In the genomic region with DNA sequence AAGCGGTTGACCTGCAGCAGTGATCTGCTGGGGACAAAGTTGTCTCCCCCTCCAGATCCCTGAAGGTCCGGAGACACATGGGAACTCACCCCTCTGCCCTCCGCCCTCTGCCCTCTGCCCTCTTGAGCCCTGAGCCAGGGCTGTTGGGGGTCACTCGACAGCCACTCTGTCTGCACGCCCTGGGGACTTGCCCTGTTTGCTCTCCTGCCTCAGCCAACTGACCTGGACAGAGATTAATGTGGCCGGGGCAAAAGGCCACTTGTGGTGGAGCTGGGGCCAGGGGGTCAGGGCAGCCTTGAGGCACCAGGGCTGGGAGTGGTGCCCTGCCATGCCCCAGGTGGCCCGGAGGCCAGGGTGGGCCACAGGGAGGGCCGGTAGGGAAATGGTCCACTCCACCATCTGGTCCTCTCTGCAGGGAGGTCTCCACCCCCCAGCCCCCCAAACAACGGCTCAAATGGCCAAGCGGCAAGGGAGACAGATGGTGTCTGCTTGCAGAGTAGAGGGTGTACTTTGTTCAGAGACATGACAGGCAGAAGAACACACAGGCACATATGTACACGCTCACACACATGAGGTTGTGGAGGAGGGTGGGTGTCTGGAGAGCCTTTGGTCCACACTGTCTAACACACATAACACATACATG, we compare ENCODE assay signal across 10 mouse cellular contexts.
DNase-seq lines count a peak whose midpoint lies in the region; ATAC-seq and TF ChIP-seq lines count a peak whose summit lies in the region.
"Had no signal": no experiment of that assay in that cellular context is flagged by ENCODE, and none has a peak within 500 bp of the region (broad histone marks: within the 10 kb centered on the region; RNA-seq: fewer than 3 reads in every experiment).

No protein-coding gene starts in this region.

- H3K9me3 ChIP-seq in stomach, embryonic 16.5 days (replicated peaks; ENCODE audit: control insufficient read depth, low read length) = no peaks in the 10 kb centered on the region
- H3K9me3 ChIP-seq in stomach, postnatal 0 days (ENCODE audit: control insufficient read depth, low read length) = no peaks in the 10 kb centered on the region
- H3K9me3 ChIP-seq in liver, embryonic 11.5 days (ENCODE audit: control insufficient read depth, low read length) = no peaks in the 10 kb centered on the region
- H3K9me3 ChIP-seq in heart, embryonic 11.5 days (replicated peaks; ENCODE audit: control insufficient read depth, low read length) = no peaks in the 10 kb centered on the region

- peaks cover 41% of the 10 kb centered on the region for H3K4me1 ChIP-seq in stomach, embryonic 16.5 days (ENCODE audit: control insufficient read depth, insufficient read depth, low read length)
- peaks cover 5% of the 10 kb centered on the region for H3K4me1 ChIP-seq in stomach, postnatal 0 days (replicated peaks; ENCODE audit: control insufficient read depth, insufficient read depth)
- peaks cover 47% of the 10 kb centered on the region for H3K4me1 ChIP-seq in liver, embryonic 11.5 days (replicated peaks; ENCODE audit: control insufficient read depth, insufficient read depth, low read length)
- H3K4me1 ChIP-seq in heart, embryonic 11.5 days (ENCODE audit: control insufficient read depth, insufficient read depth, low read length) = peaks cover 28% of the 10 kb centered on the region

- no peaks in the 10 kb centered on the region for H3K36me3 ChIP-seq in stomach, embryonic 16.5 days (ENCODE audit: control insufficient read depth, insufficient read depth, low read length)
- H3K36me3 ChIP-seq in stomach, postnatal 0 days (ENCODE audit: control insufficient read depth, insufficient read depth, low read length) = no peaks in the 10 kb centered on the region
- H3K36me3 ChIP-seq in liver, embryonic 11.5 days (ENCODE audit: control insufficient read depth, insufficient read depth, low read length) = no peaks in the 10 kb centered on the region
- no peaks in the 10 kb centered on the region for H3K36me3 ChIP-seq in heart, embryonic 11.5 days (ENCODE audit: control insufficient read depth, insufficient read depth, low read length)

- no peak overlapping the region for H3K27ac ChIP-seq in stomach, embryonic 16.5 days (ENCODE audit: low read length)
- no peak overlapping the region for H3K27ac ChIP-seq in stomach, postnatal 0 days (replicated peaks)
- no peak overlapping the region; the same call in 1 of the 2 replicates for H3K27ac ChIP-seq in liver, embryonic 11.5 days (ENCODE audit: low read depth, low read length)
- H3K27ac ChIP-seq in heart, embryonic 11.5 days (ENCODE audit: low read depth, low read length) = no peak overlapping the region

- no peak for TF ChIP-seq CTCF in stomach, postnatal 0 days (IDR thresholded peaks at IDR 0.05; ENCODE audit: low read depth)

- no peak for TF ChIP-seq EP300 in stomach, postnatal 0 days (optimal IDR thresholded peaks at IDR 0.05)

- no peak overlapping the region for H3K4me2 ChIP-seq in stomach, embryonic 16.5 days (ENCODE audit: low read depth, low read length)
- H3K4me2 ChIP-seq in stomach, postnatal 0 days (replicated peaks; ENCODE audit: low read depth) = no peak overlapping the region
- no peak overlapping the region for H3K4me2 ChIP-seq in liver, embryonic 11.5 days
- no peak overlapping the region for H3K4me2 ChIP-seq in heart, embryonic 11.5 days

- no peaks in the 10 kb centered on the region for H3K27me3 ChIP-seq in stomach, embryonic 16.5 days (ENCODE audit: control insufficient read depth, insufficient read depth, low read length)
- H3K27me3 ChIP-seq in stomach, postnatal 0 days (ENCODE audit: control insufficient read depth, insufficient read depth, low read length) = no peaks in the 10 kb centered on the region
- H3K27me3 ChIP-seq in liver, embryonic 11.5 days (replicated peaks; ENCODE audit: control insufficient read depth, insufficient read depth, low read length) = peaks cover 4% of the 10 kb centered on the region; the same call in 1 of the 2 replicates
- peaks cover 6% of the 10 kb centered on the region; the same call in 1 of the 2 replicates for H3K27me3 ChIP-seq in heart, embryonic 11.5 days (ENCODE audit: control insufficient read depth, insufficient read depth, low read length)

- no peak overlapping the region for H3K4me3 ChIP-seq in stomach, embryonic 16.5 days (replicated peaks; ENCODE audit: low read length)
- H3K4me3 ChIP-seq in stomach, postnatal 0 days (ENCODE audit: low read depth, low read length) = no peak overlapping the region
- H3K4me3 ChIP-seq in liver, embryonic 11.5 days (ENCODE audit: low read depth, low read length) = no peak overlapping the region
- no peak overlapping the region for H3K4me3 ChIP-seq in heart, embryonic 11.5 days (ENCODE audit: low read depth, low read length)

- 49% methylated on average over 11 of the region's 11 CpGs for WGBS in stomach, embryonic 16.5 days
- WGBS in stomach, postnatal 0 days = 65% methylated on average over 11 of the region's 11 CpGs
- 58% methylated on average over 11 of the region's 11 CpGs for WGBS in liver, embryonic 11.5 days
- WGBS in heart, embryonic 11.5 days (ENCODE audit: insufficient replicate concordance) = 41% methylated on average over 11 of the region's 11 CpGs

- H3K9ac ChIP-seq in stomach, embryonic 16.5 days (ENCODE audit: low read length) = 0 out of 2 replicates have a peak overlapping the region, but pooled peaks have one; percentile 29
- no peak overlapping the region for H3K9ac ChIP-seq in stomach, postnatal 0 days (ENCODE audit: low read length)
- peak overlapping the region; percentile 22; the same call in 1 of the 2 replicates for H3K9ac ChIP-seq in liver, embryonic 11.5 days (ENCODE audit: low read depth, low read length)
- no peak overlapping the region for H3K9ac ChIP-seq in heart, embryonic 11.5 days (ENCODE audit: low read depth, low read length)

- ATAC-seq in stomach, embryonic 16.5 days (ENCODE audit: insufficient read depth, low FRiP score) = no peak
- ATAC-seq in stomach, postnatal 0 days (ENCODE audit: low FRiP score, low TSS enrichment) = no peak
- ATAC-seq in liver, embryonic 11.5 days (replicated peaks; ENCODE audit: low FRiP score) = peak; percentile 34; the same call in 1 of the 2 replicates
- no peak for ATAC-seq in heart, embryonic 11.5 days (replicated peaks; ENCODE audit: insufficient number of reproducible peaks, low FRiP score, low TSS enrichment)

- peak; percentile 58 to 62 for DNase-seq in cerebellum, postnatal 25 days
- no peak for DNase-seq in cerebellum, postnatal 4 days (ENCODE audit: low spot score in 2 of 2)
- no peak for DNase-seq in stomach, postnatal 0 days (ENCODE audit: low spot score)
- no peak for DNase-seq in liver, embryonic 11.5 days (ENCODE audit: low spot score)
- DNase-seq in ovary, postnatal 10 days (ENCODE audit: low spot score) = no peak
- no peak for DNase-seq in lung, postnatal 36 days
- DNase-seq: cerebellum, postnatal 36 days; thymus, postnatal 25 days had no signal

Comparison
In these comparisons a context has a peak if more than half of its experiments do, and no peak if none do; other contexts are left out.
1. DNase-seq: peak in cerebellum, postnatal 25 days (2 of 2); none in cerebellum, postnatal 4 days (0 of 2), stomach, postnatal 0 days (single experiment), liver, embryonic 11.5 days (single experiment), ovary, postnatal 10 days (single experiment) and lung, postnatal 36 days (single experiment).
2. H3K9ac ChIP-seq: peak in stomach, embryonic 16.5 days (single experiment) and liver, embryonic 11.5 days (single experiment); none in stomach, postnatal 0 days (single experiment) and heart, embryonic 11.5 days (single experiment).